Mouse (Mus musculus): Measurements from ENCODE around the gene Retreg1. TPM values are rescaled to one million over a fixed set of nuclear protein-coding genes. Genes with fewer than 3 reads are reported as not detected.
A peak's percentile ranks its signal among the peaks of the same experiment; 100 is the strongest.

The Retreg1 gene
- polyA plus RNA-seq, 1 experiment from 2014 or later, result 10.1 TPM

GRCm38 (mm10) chr15:25934411-25934810, 91.4 kb downstream of the Retreg1 start:
- Histone ChIP-seq H3K9ac (ENCODE audit: low read depth, low read length) (no peak overlapping the region), H3K27me3 (ENCODE audit: control insufficient read depth, insufficient read depth, low read depth, low read length) (no peaks in the 10 kb centered on the region), H3K36me3 (ENCODE audit: control insufficient read depth, insufficient read depth) (no peaks in the 10 kb centered on the region), H3K27ac (ENCODE audit: low read length) (no peak overlapping the region), H3K4me1 (ENCODE audit: control insufficient read depth, low read depth, low read length) (peaks cover 7% of the 10 kb centered on the region; the same call in 1 of the 2 replicates), H3K9me3 (replicated peaks; ENCODE audit: control insufficient read depth, low read length) (no peaks in the 10 kb centered on the region), H3K4me2 (ENCODE audit: low read depth, low read length) (no peak overlapping the region), H3K4me3 (ENCODE audit: low read depth, low read length) (no peak overlapping the region)
- no peak for ATAC-seq (ENCODE audit: low read depth)
- 70% methylated on average over 7 of the region's 7 CpGs for WGBS (ENCODE audit: insufficient replicate concordance)

- no peaks in the 10 kb centered on the region for H3K9me3 ChIP-seq (replicated peaks; ENCODE audit: control insufficient read depth, low read length)
- no peaks in the 10 kb centered on the region for H3K27me3 ChIP-seq (ENCODE audit: control insufficient read depth, insufficient read depth, low read depth, low read length)
- H3K9ac ChIP-seq (ENCODE audit: low read depth, low read length), result no peak overlapping the region
- no peaks in the 10 kb centered on the region for H3K36me3 ChIP-seq (ENCODE audit: control insufficient read depth, insufficient read depth)
- H3K4me1 ChIP-seq (ENCODE audit: control insufficient read depth, low read depth, low read length), result peaks cover 1% of the 10 kb centered on the region; the same call in 1 of the 2 replicates
- no peak overlapping the region for H3K27ac ChIP-seq (ENCODE audit: low read length)
- H3K4me2 ChIP-seq (ENCODE audit: low read depth, low read length), result no peak overlapping the region
- no peak overlapping the region for H3K4me3 ChIP-seq (ENCODE audit: low read depth, low read length)
- 61% methylated on average over 7 of the region's 7 CpGs for WGBS (ENCODE audit: insufficient replicate concordance)
- no peak for ATAC-seq (ENCODE audit: low read depth)
Observed at GRCm38 (mm10) chr15:25938496-25938895, 95.5 kb downstream of the Retreg1 start.

DNA sequence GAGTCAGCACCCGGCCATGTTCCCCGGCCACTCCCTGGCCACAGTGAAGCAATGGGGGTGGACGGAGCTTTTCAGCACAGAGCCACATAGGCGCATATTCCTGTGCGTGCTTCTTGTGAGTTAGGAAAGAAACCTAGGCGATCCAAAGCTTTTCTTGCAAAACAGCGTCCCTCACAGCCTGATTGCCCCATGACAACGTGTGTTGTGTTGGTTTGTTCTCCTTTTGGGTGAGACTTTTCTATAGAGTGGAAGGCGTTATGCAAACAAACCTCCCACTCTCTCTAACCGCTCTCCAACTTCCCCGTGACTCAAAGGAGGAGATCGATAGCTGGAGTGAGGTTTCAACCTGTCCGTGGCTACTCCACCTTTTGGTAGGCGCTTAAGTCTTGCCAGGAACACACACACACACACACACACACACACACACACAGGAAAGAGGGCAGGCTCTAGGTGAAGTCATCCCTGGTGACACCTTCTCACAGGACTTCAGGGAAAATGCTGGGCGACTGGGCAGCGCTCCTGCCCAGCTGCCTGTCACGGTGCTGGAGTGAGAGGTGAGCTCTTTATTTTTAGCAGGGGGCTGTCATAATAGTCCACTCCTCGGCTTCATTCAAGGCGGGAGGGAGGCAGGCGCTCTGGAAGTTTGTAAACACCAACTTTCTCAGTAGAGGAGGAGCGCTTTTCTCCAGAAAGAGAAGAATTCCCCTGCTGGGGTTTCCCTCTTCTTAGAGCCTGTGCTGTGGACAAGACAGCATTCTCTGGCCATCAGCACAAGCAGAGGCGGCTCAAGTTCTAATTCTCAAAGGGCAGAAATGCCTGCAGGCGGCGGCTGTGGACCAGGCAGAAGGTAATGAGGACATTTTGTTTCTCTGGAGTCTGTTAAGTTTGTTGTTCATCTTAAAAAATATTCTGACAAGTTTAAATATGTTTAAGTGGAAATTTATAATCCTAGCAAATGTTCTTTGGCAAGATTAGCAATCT, 97.7 kb downstream of the Retreg1 start:
- H3K4me3 ChIP-seq (ENCODE audit: low read depth, low read length), result peak overlapping the region; percentile 49
- H3K27ac ChIP-seq (ENCODE audit: low read length), result peak overlapping the region; percentile 58
- H3K4me2 ChIP-seq (ENCODE audit: low read depth, low read length), result peak overlapping the region; percentile 43
- WGBS (ENCODE audit: insufficient replicate concordance), result 39% methylated on average over 24 of the region's 24 CpGs
- no peaks in the 10 kb centered on the region for H3K4me1 ChIP-seq (ENCODE audit: control insufficient read depth, low read depth, low read length)
- H3K9ac ChIP-seq (ENCODE audit: low read depth, low read length), result peak overlapping the region; percentile 52
- no peaks in the 10 kb centered on the region for H3K27me3 ChIP-seq (ENCODE audit: control insufficient read depth, insufficient read depth, low read depth, low read length)
- ATAC-seq (ENCODE audit: low read depth), result peak; percentile 79
- no peaks in the 10 kb centered on the region for H3K36me3 ChIP-seq (ENCODE audit: control insufficient read depth, insufficient read depth)
- H3K9me3 ChIP-seq (replicated peaks; ENCODE audit: control insufficient read depth, low read length), result no peaks in the 10 kb centered on the region

- Histone ChIP-seq H3K4me2 (ENCODE audit: low read depth, low read length) (0 out of 2 replicates have a peak overlapping the region, but pooled peaks have one; percentile 43), H3K4me3 (ENCODE audit: low read depth, low read length) (no peak overlapping the region), H3K36me3 (ENCODE audit: control insufficient read depth, insufficient read depth) (no peaks in the 10 kb centered on the region), H3K27ac (ENCODE audit: low read length) (no peak overlapping the region), H3K9ac (ENCODE audit: low read depth, low read length) (no peak overlapping the region), H3K9me3 (replicated peaks; ENCODE audit: control insufficient read depth, low read length) (no peaks in the 10 kb centered on the region), H3K27me3 (ENCODE audit: control insufficient read depth, insufficient read depth, low read depth, low read length) (no peaks in the 10 kb centered on the region), H3K4me1 (ENCODE audit: control insufficient read depth, low read depth, low read length) (no peaks in the 10 kb centered on the region)
- WGBS (ENCODE audit: insufficient replicate concordance), result 78% methylated on average over 11 of the region's 11 CpGs
- ATAC-seq (ENCODE audit: low read depth), result no peak
Observed at GRCm38 (mm10) chr15:25941514-25941913, 98.5 kb downstream of the Retreg1 start.

- H3K9me3 ChIP-seq (replicated peaks; ENCODE audit: control insufficient read depth, low read length), result no peaks in the 10 kb centered on the region
- no peak overlapping the region for H3K4me2 ChIP-seq (ENCODE audit: low read depth, low read length)
- 35% methylated on average over 4 of the region's 4 CpGs for WGBS (ENCODE audit: insufficient replicate concordance)
- no peaks in the 10 kb centered on the region for H3K36me3 ChIP-seq (ENCODE audit: control insufficient read depth, insufficient read depth)
- no peak overlapping the region for H3K9ac ChIP-seq (ENCODE audit: low read depth, low read length)
- H3K4me3 ChIP-seq (ENCODE audit: low read depth, low read length), result no peak overlapping the region
- H3K27me3 ChIP-seq (ENCODE audit: control insufficient read depth, insufficient read depth, low read depth, low read length), result no peaks in the 10 kb centered on the region
- H3K27ac ChIP-seq (ENCODE audit: low read length), result no peak overlapping the region
- H3K4me1 ChIP-seq (ENCODE audit: control insufficient read depth, low read depth, low read length), result no peaks in the 10 kb centered on the region
- ATAC-seq (ENCODE audit: low read depth), result no peak
Observed at GRCm38 (mm10) chr15:25942415-25942814, 99.4 kb downstream of the Retreg1 start.

DNA sequence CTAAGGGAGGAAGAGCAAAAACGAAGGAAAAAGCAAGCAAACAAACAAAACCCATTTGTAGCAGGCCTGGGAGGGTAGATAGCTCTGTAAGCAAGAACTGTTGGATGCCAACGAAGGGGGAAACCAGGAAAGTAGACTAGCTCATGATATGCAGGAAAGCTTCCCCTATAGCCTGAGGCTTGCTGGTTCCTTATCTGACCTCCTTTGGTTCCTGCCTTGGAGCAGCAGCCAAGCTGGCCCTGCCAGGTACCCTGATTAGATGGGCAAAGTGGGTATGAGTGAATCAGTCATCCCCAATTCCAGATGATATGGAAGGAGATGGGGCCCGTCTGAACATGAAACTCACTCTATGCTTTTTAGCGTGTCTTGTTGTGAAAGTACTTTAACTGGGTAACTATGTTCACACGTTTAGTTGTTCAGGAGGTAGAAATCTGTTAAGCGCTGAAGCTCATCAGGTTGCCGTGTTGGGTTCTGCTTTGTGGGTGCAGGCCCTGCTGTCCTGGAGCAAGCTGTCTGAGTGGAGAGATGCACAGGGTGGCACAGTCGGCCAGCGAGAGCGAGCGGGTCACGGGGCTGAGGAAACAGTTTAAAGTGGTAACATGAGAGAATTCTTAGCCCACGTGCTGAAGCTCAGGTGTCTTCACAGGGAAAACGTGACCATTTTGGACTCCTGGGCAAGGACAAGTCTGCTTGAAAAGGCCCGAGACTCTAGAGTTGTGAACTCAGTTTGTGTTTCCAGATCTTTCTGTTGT, 100.6 kb downstream of the Retreg1 start:
- Histone ChIP-seq H3K4me2 (ENCODE audit: low read depth, low read length) (no peak overlapping the region), H3K9ac (ENCODE audit: low read depth, low read length) (no peak overlapping the region), H3K36me3 (ENCODE audit: control insufficient read depth, insufficient read depth) (no peaks in the 10 kb centered on the region), H3K4me1 (ENCODE audit: control insufficient read depth, low read depth, low read length) (no peaks in the 10 kb centered on the region; the same call in 1 of the 2 replicates), H3K27ac (ENCODE audit: low read length) (no peak overlapping the region), H3K4me3 (ENCODE audit: low read depth, low read length) (no peak overlapping the region), H3K9me3 (replicated peaks; ENCODE audit: control insufficient read depth, low read length) (no peaks in the 10 kb centered on the region), H3K27me3 (ENCODE audit: control insufficient read depth, insufficient read depth, low read depth, low read length) (no peaks in the 10 kb centered on the region)
- ATAC-seq (ENCODE audit: low read depth), result no peak
- WGBS (ENCODE audit: insufficient replicate concordance), result 68% methylated on average over 15 of the region's 15 CpGs

GRCm38 (mm10) chr15:25945224-25945623, 102.2 kb downstream of the Retreg1 start:
- H3K9me3 ChIP-seq (replicated peaks; ENCODE audit: control insufficient read depth, low read length), result no peaks in the 10 kb centered on the region
- no peaks in the 10 kb centered on the region for H3K36me3 ChIP-seq (ENCODE audit: control insufficient read depth, insufficient read depth)
- H3K27me3 ChIP-seq (ENCODE audit: control insufficient read depth, insufficient read depth, low read depth, low read length), result no peaks in the 10 kb centered on the region
- H3K4me3 ChIP-seq (ENCODE audit: low read depth, low read length), result no peak overlapping the region
- 66% methylated on average over 8 of the region's 8 CpGs for WGBS (ENCODE audit: insufficient replicate concordance)
- no peak overlapping the region for H3K27ac ChIP-seq (ENCODE audit: low read length)
- H3K4me1 ChIP-seq (ENCODE audit: control insufficient read depth, low read depth, low read length), result no peaks in the 10 kb centered on the region; the same call in 1 of the 2 replicates
- H3K4me2 ChIP-seq (ENCODE audit: low read depth, low read length), result no peak overlapping the region
- no peak for ATAC-seq (ENCODE audit: low read depth)
- H3K9ac ChIP-seq (ENCODE audit: low read depth, low read length), result no peak overlapping the region

- 82% methylated on average over 7 of the region's 7 CpGs for WGBS (ENCODE audit: insufficient replicate concordance)
- H3K4me2 ChIP-seq (ENCODE audit: low read depth, low read length), result no peak overlapping the region
- H3K27me3 ChIP-seq (ENCODE audit: control insufficient read depth, insufficient read depth, low read depth, low read length), result no peaks in the 10 kb centered on the region
- H3K27ac ChIP-seq (ENCODE audit: low read length), result no peak overlapping the region
- H3K36me3 ChIP-seq (ENCODE audit: control insufficient read depth, insufficient read depth), result no peaks in the 10 kb centered on the region
- no peaks in the 10 kb centered on the region; the same call in 1 of the 2 replicates for H3K4me1 ChIP-seq (ENCODE audit: control insufficient read depth, low read depth, low read length)
- ATAC-seq (ENCODE audit: low read depth), result no peak
- H3K9me3 ChIP-seq (replicated peaks; ENCODE audit: control insufficient read depth, low read length), result no peaks in the 10 kb centered on the region
- no peak overlapping the region for H3K9ac ChIP-seq (ENCODE audit: low read depth, low read length)
- no peak overlapping the region for H3K4me3 ChIP-seq (ENCODE audit: low read depth, low read length)
Observed at GRCm38 (mm10) chr15:25946482-25946881, 103.5 kb downstream of the Retreg1 start.

All from liver, embryonic 16.5 days (tissue).